Mouse (Mus musculus): ENCODE measurements at regions not wholly inside any gene's neighbourhood (a gene's known extent, or its start where the extent isn't known, plus 50 kb on each side); places are given as distances from the start of the nearest gene placed in this dataset.

DNA sequence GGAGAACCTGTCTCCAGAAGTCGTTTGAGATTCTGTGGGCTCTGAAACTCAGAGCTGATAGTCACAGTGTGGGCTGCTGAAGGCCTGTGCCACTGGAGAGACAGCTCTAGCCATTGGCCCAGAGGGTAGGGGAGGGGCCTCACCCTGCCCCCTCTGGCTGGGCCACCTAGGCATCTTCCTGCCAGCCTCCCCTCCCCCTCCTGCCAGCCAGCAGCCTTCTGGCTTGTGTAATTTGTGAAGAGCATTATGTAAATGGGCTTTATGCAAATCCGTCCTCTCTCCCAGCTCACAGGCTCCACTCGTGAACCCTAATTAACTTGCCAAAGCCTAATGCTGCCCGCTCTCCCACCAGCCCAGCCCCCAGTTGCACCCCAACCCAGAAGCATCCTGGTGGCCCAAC is 211.0 kb downstream of the Cryba4 start:
- DNase-seq (ENCODE audit: low read depth, low spot score) = no peak
- Histone ChIP-seq H3K27ac (ENCODE audit: control insufficient read depth, low read depth, low read length) (no peak overlapping the region), H3K79me2 (ENCODE audit: control insufficient read depth, insufficient read depth, low read length, poor library complexity) (no peaks in the 10 kb centered on the region), H3K9ac (ENCODE audit: control insufficient read depth, low read depth, low read length, poor library complexity, severe bottlenecking) (no peak overlapping the region), H3K4me1 (ENCODE audit: control insufficient read depth in 1 of 2, insufficient read depth in 2 of 2, low read length in 2 of 2) (no peaks in the 10 kb centered on the region), H3K36me3 (ENCODE audit: control insufficient read depth in 1 of 2, insufficient read depth in 2 of 2, low read length in 2 of 2) (no peaks in the 10 kb centered on the region), H3K27me3 (ENCODE audit: control insufficient read depth in 1 of 2, insufficient read depth in 2 of 2, low read length in 2 of 2) (no peaks in the 10 kb centered on the region), H3K4me3 (ENCODE audit: control insufficient read depth in 1 of 2, insufficient read depth in 1 of 2, low read depth in 2 of 2, low read length in 2 of 2) (no peak overlapping the region), H3K9me3 (replicated peaks; ENCODE audit: insufficient read depth, low read length) (no peaks in the 10 kb centered on the region)
- TF ChIP-seq MEF2A (IDR thresholded peaks at IDR 0.05; ENCODE audit: extremely low read depth, insufficient replicate concordance, low read depth, low read length, poor library complexity, severe bottlenecking) = no peak
- TF ChIP-seq POLR2AphosphoS5 (IDR thresholded peaks at IDR 0.05; ENCODE audit: borderline replicate concordance, low read depth, low read length) = no peak
- TF ChIP-seq HCFC1 (IDR thresholded peaks at IDR 0.05; ENCODE audit: low read depth, low read length) = no peak
- no peak for TF ChIP-seq NRF1 (IDR thresholded peaks at IDR 0.05; ENCODE audit: insufficient read depth, low read depth, low read length, poor library complexity, severe bottlenecking)
- no peak for TF ChIP-seq CTCF (IDR thresholded peaks at IDR 0.05 in 2 of 3, conservative IDR thresholded peaks at IDR 0.05 in 1 of 3; ENCODE audit: control insufficient read depth in 1 of 3, insufficient read depth in 1 of 3, low read depth in 2 of 3, low read length in 3 of 3, poor library complexity in 1 of 3, severe bottlenecking in 1 of 3)

DNA sequence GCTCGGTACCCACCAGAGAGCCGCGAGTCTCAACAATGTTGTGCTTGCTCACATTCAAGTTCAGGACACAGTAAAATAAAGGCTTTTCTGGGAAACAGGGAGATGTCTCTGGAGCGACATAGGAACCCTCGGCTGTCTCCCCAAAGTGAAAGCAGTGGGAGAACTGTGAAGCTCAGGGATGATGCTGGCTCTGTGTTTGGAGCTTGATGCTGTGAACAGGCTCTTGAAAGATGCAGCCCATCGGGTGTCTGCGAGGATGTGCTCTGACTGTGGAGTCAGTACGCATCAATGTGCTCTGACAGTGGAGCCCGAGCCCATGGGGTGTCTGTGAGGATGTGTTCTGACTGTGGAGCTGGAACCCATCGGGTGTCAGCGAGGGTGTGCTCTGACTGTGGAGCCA is 210.1 kb downstream of the Cryba4 start:
- no peak overlapping the region for H3K27ac ChIP-seq (ENCODE audit: control insufficient read depth, low read depth, low read length)
- no peak overlapping the region for H3K4me3 ChIP-seq (ENCODE audit: control insufficient read depth in 1 of 2, insufficient read depth in 1 of 2, low read depth in 2 of 2, low read length in 2 of 2)
- no peaks in the 10 kb centered on the region for H3K9me3 ChIP-seq (replicated peaks; ENCODE audit: insufficient read depth, low read length)
- TF ChIP-seq USF1 (IDR thresholded peaks at IDR 0.05; ENCODE audit: low read depth, low read length) (no peak), RAD21 (IDR thresholded peaks at IDR 0.05; ENCODE audit: low read depth, low read length) (no peak), POLR2AphosphoS2 (IDR thresholded peaks at IDR 0.05; ENCODE audit: low read length) (no peak), ZNF384 (IDR thresholded peaks at IDR 0.05; ENCODE audit: low read depth, low read length) (no peak), ETS1 (IDR thresholded peaks at IDR 0.05; ENCODE audit: low read depth, low read length) (no peak)
- DNase-seq (ENCODE audit: low read depth, low spot score) = no peak
- H3K36me3 ChIP-seq (ENCODE audit: control insufficient read depth in 1 of 2, insufficient read depth in 2 of 2, low read length in 2 of 2) = no peaks in the 10 kb centered on the region
- H3K27me3 ChIP-seq (ENCODE audit: control insufficient read depth in 1 of 2, insufficient read depth in 2 of 2, low read length in 2 of 2) = no peaks in the 10 kb centered on the region
- H3K79me2 ChIP-seq (ENCODE audit: control insufficient read depth, insufficient read depth, low read length, poor library complexity) = no peaks in the 10 kb centered on the region
- H3K4me1 ChIP-seq (ENCODE audit: control insufficient read depth in 1 of 2, insufficient read depth in 2 of 2, low read length in 2 of 2) = no peaks in the 10 kb centered on the region
- H3K9ac ChIP-seq (ENCODE audit: control insufficient read depth, low read depth, low read length, poor library complexity, severe bottlenecking) = no peak overlapping the region

DNA sequence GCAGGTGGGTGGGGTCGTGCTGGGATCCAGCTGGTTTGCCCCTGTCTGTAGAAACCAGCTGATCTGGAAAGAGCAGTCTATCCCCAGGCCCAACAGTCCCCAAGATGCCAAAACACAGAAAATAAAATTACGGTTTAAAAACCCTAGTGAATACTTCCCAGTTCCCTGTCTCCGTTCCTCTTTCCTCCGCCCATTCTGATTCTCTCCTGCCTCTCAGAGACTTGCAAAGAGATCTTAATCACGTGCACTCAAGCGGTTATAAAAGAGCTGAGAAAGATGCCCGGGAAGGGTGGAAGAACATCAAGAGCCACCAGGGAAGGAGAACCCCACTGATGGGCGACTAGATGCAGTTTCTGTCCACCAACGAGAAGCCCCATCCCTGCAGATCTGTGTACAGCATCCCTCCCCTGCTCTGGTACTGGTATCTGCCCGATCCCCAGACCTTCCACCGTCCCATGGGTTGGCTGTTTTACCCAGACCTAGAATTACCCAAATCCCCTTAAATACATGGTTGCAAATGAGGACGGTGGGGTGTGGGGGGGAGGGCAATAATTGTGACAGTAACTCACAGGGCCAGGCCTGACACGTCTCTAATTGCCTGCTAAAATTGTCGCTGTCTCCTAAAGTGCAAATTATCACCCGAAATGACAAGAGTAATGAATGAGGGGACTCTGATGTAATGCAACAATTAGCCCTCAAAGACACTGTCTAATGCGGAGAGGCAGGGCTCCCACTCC is 202.1 kb downstream of the Cryba4 start:
- Histone ChIP-seq H3K9ac (ENCODE audit: control insufficient read depth, low read depth, low read length, poor library complexity, severe bottlenecking) (no peak overlapping the region), H3K9me3 (replicated peaks; ENCODE audit: insufficient read depth, low read length) (no peaks in the 10 kb centered on the region), H3K36me3 (ENCODE audit: control insufficient read depth in 1 of 2, insufficient read depth in 2 of 2, low read length in 2 of 2) (no peaks in the 10 kb centered on the region), H3K4me1 (ENCODE audit: control insufficient read depth in 1 of 2, insufficient read depth in 2 of 2, low read length in 2 of 2) (no peaks in the 10 kb centered on the region), H3K27ac (ENCODE audit: control insufficient read depth, low read depth, low read length) (no peak overlapping the region), H3K27me3 (ENCODE audit: control insufficient read depth in 1 of 2, insufficient read depth in 2 of 2, low read length in 2 of 2) (no peaks in the 10 kb centered on the region), H3K4me3 (ENCODE audit: control insufficient read depth in 1 of 2, insufficient read depth in 1 of 2, low read depth in 2 of 2, low read length in 2 of 2) (no peak overlapping the region), H3K79me2 (ENCODE audit: control insufficient read depth, insufficient read depth, low read length, poor library complexity) (no peaks in the 10 kb centered on the region)
- DNase-seq (ENCODE audit: low read depth, low spot score) = no peak
- no peak for TF ChIP-seq ETS1 (IDR thresholded peaks at IDR 0.05; ENCODE audit: low read depth, low read length)
- no peak for TF ChIP-seq RCOR1 (IDR thresholded peaks at IDR 0.05; ENCODE audit: low read depth, low read length)
- no peak for TF ChIP-seq ZKSCAN1 (IDR thresholded peaks at IDR 0.05; ENCODE audit: low read depth, low read length)
- no peak for TF ChIP-seq NELFE (IDR thresholded peaks at IDR 0.05; ENCODE audit: low read depth, low read length)
- TF ChIP-seq JUND (IDR thresholded peaks at IDR 0.05; ENCODE audit: low read depth, low read length) = no peak
- TF ChIP-seq ZC3H11A (IDR thresholded peaks at IDR 0.05; ENCODE audit: low read depth, low read length) = no peak
- no peak for TF ChIP-seq USF1 (IDR thresholded peaks at IDR 0.05; ENCODE audit: low read depth, low read length)
- no peak for TF ChIP-seq USF2 (IDR thresholded peaks at IDR 0.05; ENCODE audit: borderline replicate concordance in 1 of 2, insufficient read depth in 1 of 2, low read depth in 1 of 2, low read length in 2 of 2)
- TF ChIP-seq TBP (IDR thresholded peaks at IDR 0.05; ENCODE audit: low read depth, low read length) = no peak
- no peak for TF ChIP-seq SIN3A (IDR thresholded peaks at IDR 0.05; ENCODE audit: low read length)
- no peak for TF ChIP-seq MAX (IDR thresholded peaks at IDR 0.05; ENCODE audit: low read length)
- TF ChIP-seq CTCF (IDR thresholded peaks at IDR 0.05 in 2 of 3, conservative IDR thresholded peaks at IDR 0.05 in 1 of 3; ENCODE audit: control insufficient read depth in 1 of 3, insufficient read depth in 1 of 3, low read depth in 2 of 3, low read length in 3 of 3, poor library complexity in 1 of 3, severe bottlenecking in 1 of 3) = no peak
- no peak for TF ChIP-seq GATA1 (IDR thresholded peaks at IDR 0.05; ENCODE audit: low read depth, low read length)
- TF ChIP-seq ELF1 (IDR thresholded peaks at IDR 0.05; ENCODE audit: low read depth, low read length) = no peak
- no peak for TF ChIP-seq TAL1 (IDR thresholded peaks at IDR 0.05; ENCODE audit: low read length)
- no peak for TF ChIP-seq CHD2 (IDR thresholded peaks at IDR 0.05; ENCODE audit: low read length)
- TF ChIP-seq POLR2AphosphoS5 (IDR thresholded peaks at IDR 0.05; ENCODE audit: borderline replicate concordance, low read depth, low read length) = no peak
- TF ChIP-seq BHLHE40 (IDR thresholded peaks at IDR 0.05; ENCODE audit: borderline replicate concordance, low read depth, low read length) = no peak
